Mouse (Mus musculus) lung, postnatal 0 days (tissue): ENCODE results near the gene Cog6.

Source experiments
- CTCF ChIP-seq: IDR thresholded peaks from 2 replicates; pipeline ENCODE4 v1.5.1; 2016; ENCODE audit warnings: antibody characterized with exemption, mild to moderate bottlenecking
- EP300 ChIP-seq: IDR thresholded peaks from 2 replicates; pipeline ENCODE4 v1.6.1; 2016; ENCODE audit warnings: antibody characterized with exemption, mild to moderate bottlenecking, control low read depth

DNA sequence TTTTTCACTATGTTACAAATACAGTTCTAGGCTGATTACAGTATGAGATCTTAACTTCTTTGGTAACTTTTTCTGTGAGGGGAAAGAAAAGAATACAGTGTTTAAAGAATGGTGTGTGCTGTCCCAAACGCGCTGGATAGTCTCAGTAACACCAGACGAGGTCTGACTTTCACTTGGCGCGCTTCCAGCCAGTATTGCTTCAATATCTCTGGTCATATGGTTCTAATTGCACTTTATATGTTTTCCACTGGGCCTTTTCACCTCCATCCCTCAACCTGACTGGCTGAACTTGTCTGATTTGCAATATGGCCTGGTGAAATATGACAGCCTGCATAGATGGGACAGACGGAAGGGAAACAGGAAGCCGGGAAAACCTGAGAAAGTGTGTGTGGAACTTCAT, 27.2 kb upstream of the Cog6 start:
- TF ChIP-seq EP300: peak; percentile 20; the same call in 1 of the 2 replicates
- no peak for TF ChIP-seq CTCF
